ENCODE assay signal across 8 mouse cellular contexts in the genomic region with DNA sequence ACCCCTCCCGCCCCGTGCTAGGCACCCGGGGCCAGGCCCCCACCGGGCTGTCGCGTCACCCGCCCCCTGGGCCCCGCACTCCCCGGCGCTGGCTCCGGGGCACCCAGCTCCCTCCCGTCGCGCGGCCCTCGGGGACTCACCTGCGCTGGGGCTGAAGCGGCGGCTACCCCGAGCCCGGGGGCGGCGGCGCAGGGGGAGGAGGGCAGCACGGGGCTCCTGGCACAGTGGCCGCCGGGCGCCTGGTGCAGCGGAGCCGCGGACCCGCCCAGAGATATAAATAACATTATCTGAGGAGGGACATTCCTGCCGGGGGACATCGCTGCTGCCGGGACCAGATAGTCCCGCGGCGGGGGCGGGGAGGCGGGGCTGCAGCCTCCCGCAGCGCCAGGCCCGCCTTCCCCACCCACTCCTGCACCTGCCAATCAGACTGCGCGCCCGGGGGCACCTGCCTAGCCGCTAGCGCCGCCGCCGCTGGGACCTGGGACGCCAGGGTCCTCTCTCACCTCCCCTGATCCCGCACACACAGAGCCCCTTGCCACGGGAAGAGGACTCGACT. TPM values are rescaled to one million over a fixed set of nuclear protein-coding genes. Genes with fewer than 3 reads are reported as not detected.
DNase-seq lines count a peak whose midpoint lies in the region; ATAC-seq lines count a peak whose summit lies in the region.

No protein-coding gene starts in this region.

- DNase-seq in adrenal gland, adult 2 months = peak; percentile 89
- DNase-seq in cerebellum, postnatal 36 days = peak; percentile 87 to 88
- peak; percentile 90 for DNase-seq in gastrocnemius, postnatal 25 days
- peak; percentile 83 to 89 for DNase-seq in left cerebral cortex, postnatal 36 days (ENCODE audit: low spot score in 2 of 2)
- peak; percentile 83 for DNase-seq in right cerebral cortex, postnatal 25 days
- DNase-seq in urinary bladder, postnatal 4 days (ENCODE audit: low spot score in 2 of 2) = peak; percentile 34 to 64

- intact Hi-C loops in left cerebral cortex, postnatal 36 days (cut with DNase I) = loop anchor here (2.0 to 10.0 kb wide), 3 partner anchors 63 to 345 kb away; partner anchors contain the start of gene Zbtb25

- ATAC-seq in inflammation-experienced regulatory T-cells, adult 6 months = peak; percentile 80
- peak; percentile 88 for ATAC-seq in megakaryocyte-erythroid progenitor cell, adult 5-6 weeks (replicated peaks; ENCODE audit: low FRiP score, low TSS enrichment, poor library complexity, severe bottlenecking)

RNA-seq across cellular contexts. Expression of gene Sptb, which starts 0.5 kb away (rescaled TPM):
- total RNA-seq in adrenal gland, adult 2 months (2021) = 10 to 100 TPM; 15.2 to 47.1 TPM
- 5.5 and 7.2 TPM in 2 replicates for polyA plus RNA-seq in adrenal gland, adult 2 months (2012; rRNA removed)
- total RNA-seq in gastrocnemius, postnatal 25 days (2021) = 100 to 1,000 TPM; 121 to 125 TPM
- 1 to 10 TPM in 1 of 3 experiments, under 1 TPM in 2; 0.10 to 1.1 (median 0.95) TPM for polyA plus RNA-seq in inflammation-experienced regulatory T-cells, adult 6 months (2017; shearing (Covaris generic))
- total RNA-seq in left cerebral cortex, postnatal 36 days (2021) = 10 to 100 TPM; 81.7 to 90.4 TPM
- total RNA-seq in megakaryocyte-erythroid progenitor cell, adult 5-6 weeks (2014; fragmentation: Nextera tagmentation) = 40.8 and 44.0 TPM in 2 replicates
- 25.2 and 45.2 TPM in 2 replicates for total RNA-seq in megakaryocyte-erythroid progenitor cell, adult 5-6 weeks (2017)

RNA-seq across cellular contexts. Expression of gene Churc1, which starts 55.5 kb away (rescaled TPM):
- total RNA-seq in adrenal gland, adult 2 months (2021) = 10 to 100 TPM; 66.2 to 90.4 TPM
- 24.0 and 25.1 TPM in 2 replicates for polyA plus RNA-seq in adrenal gland, adult 2 months (2012; rRNA removed)
- total RNA-seq in gastrocnemius, postnatal 25 days (2021) = 10 to 100 TPM; 60.1 to 65.8 TPM
- polyA plus RNA-seq in inflammation-experienced regulatory T-cells, adult 6 months (2017; shearing (Covaris generic)) = 100 to 1,000 TPM; 126 to 167 (median 138) TPM
- 10 to 100 TPM; 32.1 to 37.5 TPM for total RNA-seq in left cerebral cortex, postnatal 36 days (2021)
- 136 and 145 TPM in 2 replicates for total RNA-seq in megakaryocyte-erythroid progenitor cell, adult 5-6 weeks (2014; fragmentation: Nextera tagmentation)
- 48.9 and 57.3 TPM in 2 replicates for total RNA-seq in megakaryocyte-erythroid progenitor cell, adult 5-6 weeks (2017)

RNA-seq across cellular contexts. Expression of gene Fntb, which starts 55.5 kb away (rescaled TPM):
- 10 to 100 TPM; 11.0 to 15.4 TPM for total RNA-seq in adrenal gland, adult 2 months (2021)
- 22.2 and 25.0 TPM in 2 replicates for polyA plus RNA-seq in adrenal gland, adult 2 months (2012; rRNA removed)
- 10 to 100 TPM; 11.3 to 13.2 TPM for total RNA-seq in gastrocnemius, postnatal 25 days (2021)
- polyA plus RNA-seq in inflammation-experienced regulatory T-cells, adult 6 months (2017; shearing (Covaris generic)) = 10 to 100 TPM; 10.6 to 28.4 (median 16.2) TPM
- 10 to 100 TPM; 25.8 to 27.5 TPM for total RNA-seq in left cerebral cortex, postnatal 36 days (2021)
- 27.2 and 31.1 TPM in 2 replicates for total RNA-seq in megakaryocyte-erythroid progenitor cell, adult 5-6 weeks (2014; fragmentation: Nextera tagmentation)
- total RNA-seq in megakaryocyte-erythroid progenitor cell, adult 5-6 weeks (2017) = 5.0 and 15.4 TPM in 2 replicates

Comparison
In these comparisons a context has a peak if more than half of its experiments do, and no peak if none do; other contexts are left out.
1. Peak in every context shown above with its lines: DNase-seq and ATAC-seq.